Mouse (Mus musculus): ENCODE data around the gene Zfp978. TPM values are rescaled to one million over a fixed set of nuclear protein-coding genes. Genes with fewer than 3 reads are reported as not detected.

Zfp978 gene
- polyA plus RNA-seq, 1 experiment from 2014 or later: not detected

Other genes starting within 250 kb of the Zfp978 start
- gene Zfp991, start 229.3 kb upstream of the Zfp978 start, polyA plus RNA-seq (2014; fragmentation: Nextera tagmentation; extraction: Ambion mirVana): 10.8 and 12.3 TPM in 2 replicates
- gene Zfp988, start 55.6 kb upstream of the Zfp978 start, polyA plus RNA-seq (2014; fragmentation: Nextera tagmentation; extraction: Ambion mirVana): 0.11 and 0.15 TPM in 2 replicates
- gene Zfp982, start 131.1 kb downstream of the Zfp978 start, polyA plus RNA-seq (2014; fragmentation: Nextera tagmentation; extraction: Ambion mirVana): 8.2 and 13.3 TPM in 2 replicates
- 0.39 and 0.47 TPM in 2 replicates for gene Gm16503, start 178.9 kb downstream of the Zfp978 start, polyA plus RNA-seq (2014; fragmentation: Nextera tagmentation; extraction: Ambion mirVana)
- gene Zfp985, start 192.0 kb downstream of the Zfp978 start, polyA plus RNA-seq (2014; fragmentation: Nextera tagmentation; extraction: Ambion mirVana): 0.07 and 0.09 TPM in 2 replicates